Mouse (Mus musculus): ENCODE data around the gene Cacna1c. TPM values are rescaled to one million over a fixed set of nuclear protein-coding genes. Genes with fewer than 3 reads are reported as not detected.

The Cacna1c gene
- polyA plus RNA-seq, 1 experiment from 2014 or later: 4.0 TPM

GRCm38 (mm10) chr6:118963283-118963682, 232.9 kb downstream of the Cacna1c start:
- H3K9me3 ChIP-seq: no peaks in the 10 kb centered on the region
- H3K27ac ChIP-seq: peak overlapping the region; percentile 64
- 38% methylated on average over 5 of the region's 5 CpGs for WGBS
- H3K4me1 ChIP-seq: peaks cover 16% of the 10 kb centered on the region; the same call in 1 of the 2 replicates
- no peaks in the 10 kb centered on the region for H3K27me3 ChIP-seq (replicated peaks)
- ATAC-seq (ENCODE audit: insufficient read depth, low FRiP score, low read depth): peak; percentile 75; the same call in 1 of the 2 replicates
- H3K4me2 ChIP-seq: no peak overlapping the region
- no peak overlapping the region for H3K4me3 ChIP-seq (replicated peaks)
- H3K9ac ChIP-seq: no peak overlapping the region
- H3K36me3 ChIP-seq: no peaks in the 10 kb centered on the region

- no peak overlapping the region for H3K4me2 ChIP-seq
- H3K9me3 ChIP-seq: no peaks in the 10 kb centered on the region
- H3K36me3 ChIP-seq: no peaks in the 10 kb centered on the region
- peaks cover 8% of the 10 kb centered on the region; the same call in 1 of the 2 replicates for H3K4me1 ChIP-seq
- ATAC-seq (ENCODE audit: insufficient read depth, low FRiP score, low read depth): no peak
- WGBS: 91% methylated on average over 9 of the region's 9 CpGs
- no peaks in the 10 kb centered on the region for H3K27me3 ChIP-seq (replicated peaks)
- H3K27ac ChIP-seq: no peak overlapping the region
- H3K4me3 ChIP-seq (replicated peaks): no peak overlapping the region
- H3K9ac ChIP-seq: no peak overlapping the region
These were observed 237.7 kb downstream of the Cacna1c start for GRCm38 (mm10) chr6:118958529-118958928.

GRCm38 (mm10) chr6:118956234-118956633, 240.0 kb downstream of the Cacna1c start:
- Histone ChIP-seq H3K27ac (no peak overlapping the region), H3K4me1 (no peaks in the 10 kb centered on the region), H3K9ac (no peak overlapping the region), H3K4me2 (no peak overlapping the region), H3K4me3 (replicated peaks) (no peak overlapping the region), H3K27me3 (replicated peaks) (no peaks in the 10 kb centered on the region), H3K9me3 (no peaks in the 10 kb centered on the region), H3K36me3 (no peaks in the 10 kb centered on the region)
- no peak for ATAC-seq (ENCODE audit: insufficient read depth, low FRiP score, low read depth)
- 88% methylated on average over 4 of the region's 4 CpGs for WGBS

GRCm38 (mm10) chr6:118955777-118956176, 240.4 kb downstream of the Cacna1c start:
- no peaks in the 10 kb centered on the region for H3K4me1 ChIP-seq
- ATAC-seq (ENCODE audit: insufficient read depth, low FRiP score, low read depth): no peak
- no peaks in the 10 kb centered on the region for H3K9me3 ChIP-seq
- H3K9ac ChIP-seq: no peak overlapping the region
- no peaks in the 10 kb centered on the region for H3K36me3 ChIP-seq
- no peak overlapping the region for H3K4me2 ChIP-seq
- H3K27ac ChIP-seq: no peak overlapping the region
- H3K4me3 ChIP-seq (replicated peaks): no peak overlapping the region
- H3K27me3 ChIP-seq (replicated peaks): no peaks in the 10 kb centered on the region

- Histone ChIP-seq H3K9ac (no peak overlapping the region), H3K36me3 (no peaks in the 10 kb centered on the region), H3K4me1 (no peaks in the 10 kb centered on the region), H3K9me3 (no peaks in the 10 kb centered on the region), H3K4me2 (no peak overlapping the region), H3K4me3 (replicated peaks) (no peak overlapping the region), H3K27ac (no peak overlapping the region), H3K27me3 (replicated peaks) (no peaks in the 10 kb centered on the region)
- 65% methylated on average over 7 of the region's 7 CpGs for WGBS
- no peak for ATAC-seq (ENCODE audit: insufficient read depth, low FRiP score, low read depth)
These were observed 241.1 kb downstream of the Cacna1c start for GRCm38 (mm10) chr6:118954988-118955554.

GRCm38 (mm10) chr6:118952377-118952776, 243.8 kb downstream of the Cacna1c start:
- WGBS: 65% methylated on average over 9 of the region's 9 CpGs
- no peaks in the 10 kb centered on the region for H3K4me1 ChIP-seq
- H3K27ac ChIP-seq: no peak overlapping the region
- ATAC-seq (ENCODE audit: insufficient read depth, low FRiP score, low read depth): no peak
- no peak overlapping the region for H3K9ac ChIP-seq
- H3K27me3 ChIP-seq (replicated peaks): no peaks in the 10 kb centered on the region
- no peak overlapping the region for H3K4me2 ChIP-seq
- no peaks in the 10 kb centered on the region for H3K36me3 ChIP-seq
- H3K4me3 ChIP-seq (replicated peaks): no peak overlapping the region
- H3K9me3 ChIP-seq: no peaks in the 10 kb centered on the region

- Histone ChIP-seq H3K9me3 (no peaks in the 10 kb centered on the region), H3K27ac (no peak overlapping the region), H3K4me1 (no peaks in the 10 kb centered on the region), H3K36me3 (no peaks in the 10 kb centered on the region), H3K27me3 (replicated peaks) (no peaks in the 10 kb centered on the region), H3K4me3 (replicated peaks) (no peak overlapping the region), H3K9ac (no peak overlapping the region), H3K4me2 (no peak overlapping the region)
- peak; percentile 24; the same call in 1 of the 2 replicates for ATAC-seq (ENCODE audit: insufficient read depth, low FRiP score, low read depth)
- WGBS: 45% methylated on average over 13 of the region's 13 CpGs
These were observed 246.0 kb downstream of the Cacna1c start for GRCm38 (mm10) chr6:118950190-118950589.

- Histone ChIP-seq H3K36me3 (no peaks in the 10 kb centered on the region), H3K4me1 (no peaks in the 10 kb centered on the region), H3K4me2 (no peak overlapping the region), H3K27me3 (replicated peaks) (no peaks in the 10 kb centered on the region), H3K4me3 (replicated peaks) (no peak overlapping the region), H3K9me3 (no peaks in the 10 kb centered on the region), H3K27ac (peak overlapping the region; percentile 5; the same call in 1 of the 2 replicates), H3K9ac (no peak overlapping the region)
- ATAC-seq (ENCODE audit: insufficient read depth, low FRiP score, low read depth): no peak
- 65% methylated on average over 8 of the region's 8 CpGs for WGBS
These were observed 248.9 kb downstream of the Cacna1c start for GRCm38 (mm10) chr6:118947286-118947685.

GRCm38 (mm10) chr6:118946660-118947059, 249.6 kb downstream of the Cacna1c start:
- no peak for ATAC-seq (ENCODE audit: insufficient read depth, low FRiP score, low read depth)
- WGBS: 52% methylated on average over 6 of the region's 6 CpGs
- Histone ChIP-seq H3K4me2 (no peak overlapping the region), H3K27ac (no peak overlapping the region), H3K4me1 (no peaks in the 10 kb centered on the region), H3K36me3 (no peaks in the 10 kb centered on the region), H3K9ac (no peak overlapping the region), H3K27me3 (replicated peaks) (no peaks in the 10 kb centered on the region), H3K9me3 (no peaks in the 10 kb centered on the region), H3K4me3 (replicated peaks) (no peak overlapping the region)

GRCm38 (mm10) chr6:118944093-118944492, 252.1 kb downstream of the Cacna1c start:
- no peak for ATAC-seq (ENCODE audit: insufficient read depth, low FRiP score, low read depth)
- Histone ChIP-seq H3K36me3 (no peaks in the 10 kb centered on the region), H3K27ac (no peak overlapping the region), H3K4me3 (replicated peaks) (no peak overlapping the region), H3K4me1 (no peaks in the 10 kb centered on the region), H3K9me3 (no peaks in the 10 kb centered on the region), H3K9ac (no peak overlapping the region), H3K4me2 (no peak overlapping the region), H3K27me3 (replicated peaks) (no peaks in the 10 kb centered on the region)
- 86% methylated on average over 4 of the region's 4 CpGs for WGBS

GRCm38 (mm10) chr6:118941816-118942215, 254.4 kb downstream of the Cacna1c start:
- Histone ChIP-seq H3K36me3 (no peaks in the 10 kb centered on the region), H3K27me3 (replicated peaks) (no peaks in the 10 kb centered on the region), H3K9ac (no peak overlapping the region), H3K4me1 (no peaks in the 10 kb centered on the region), H3K4me2 (no peak overlapping the region), H3K4me3 (replicated peaks) (no peak overlapping the region), H3K27ac (no peak overlapping the region), H3K9me3 (no peaks in the 10 kb centered on the region)
- ATAC-seq (ENCODE audit: insufficient read depth, low FRiP score, low read depth): no peak
- 87% methylated on average over 4 of the region's 4 CpGs for WGBS

- 86% methylated on average over 3 of the region's 3 CpGs for WGBS
- Histone ChIP-seq H3K4me1 (no peaks in the 10 kb centered on the region), H3K9ac (no peak overlapping the region), H3K4me2 (no peak overlapping the region), H3K36me3 (no peaks in the 10 kb centered on the region), H3K27me3 (replicated peaks) (no peaks in the 10 kb centered on the region), H3K27ac (no peak overlapping the region), H3K9me3 (no peaks in the 10 kb centered on the region), H3K4me3 (replicated peaks) (no peak overlapping the region)
- ATAC-seq (ENCODE audit: insufficient read depth, low FRiP score, low read depth): no peak
These were observed 255.2 kb downstream of the Cacna1c start for GRCm38 (mm10) chr6:118941036-118941435.

- Histone ChIP-seq H3K27me3 (replicated peaks) (no peaks in the 10 kb centered on the region), H3K9me3 (no peaks in the 10 kb centered on the region), H3K4me3 (replicated peaks) (no peak overlapping the region), H3K27ac (no peak overlapping the region), H3K4me1 (peaks cover under 1% of the 10 kb centered on the region; the same call in 1 of the 2 replicates), H3K36me3 (no peaks in the 10 kb centered on the region), H3K4me2 (no peak overlapping the region), H3K9ac (no peak overlapping the region)
- WGBS: 86% methylated on average over 8 of the region's 8 CpGs
- ATAC-seq (ENCODE audit: insufficient read depth, low FRiP score, low read depth): no peak
These were observed 256.6 kb downstream of the Cacna1c start for GRCm38 (mm10) chr6:118939626-118940025.

All from stomach, embryonic 15.5 days (tissue).